Mouse (Mus musculus): Measurements from ENCODE around the gene Wars.
A peak's percentile ranks its signal among the peaks of the same experiment; 100 is the strongest.

Wars gene

GRCm38 (mm10) chr12:108893715-108894431 is at the start of gene Wars:
Gene Wars, minus strand, starts transcription at chr12:108894174.
- DNase-seq = peak; percentile 94

- DNase-seq = no peak
Measured at GRCm38 (mm10) chr12:108942203-108942923, 48.4 kb upstream of the Wars start.

- DNase-seq = no peak
Measured at GRCm38 (mm10) chr12:108941282-108941681, 47.3 kb upstream of the Wars start.

- DNase-seq = no peak
Measured at GRCm38 (mm10) chr12:108940255-108940654, 46.3 kb upstream of the Wars start.

- no peak for DNase-seq
Measured at GRCm38 (mm10) chr12:108939317-108939716, 45.3 kb upstream of the Wars start.

GRCm38 (mm10) chr12:108938844-108939243 is 44.9 kb upstream of the Wars start:
- no peak for DNase-seq

GRCm38 (mm10) chr12:108937506-108937905 is 43.5 kb upstream of the Wars start:
- no peak for DNase-seq

GRCm38 (mm10) chr12:108936834-108937233 is 42.9 kb upstream of the Wars start:
- no peak for DNase-seq

- no peak for DNase-seq
Measured at GRCm38 (mm10) chr12:108934231-108934630, 40.3 kb upstream of the Wars start.

GRCm38 (mm10) chr12:108932113-108932512 is 38.1 kb upstream of the Wars start:
- no peak for DNase-seq

GRCm38 (mm10) chr12:108931341-108932053 is 37.5 kb upstream of the Wars start:
- DNase-seq = no peak

GRCm38 (mm10) chr12:108929475-108929874 is 35.5 kb upstream of the Wars start:
- DNase-seq = no peak

- no peak for DNase-seq
Measured at GRCm38 (mm10) chr12:108928249-108928648, 34.3 kb upstream of the Wars start.

- DNase-seq = no peak
Measured at GRCm38 (mm10) chr12:108926606-108927111, 32.7 kb upstream of the Wars start.

- no peak for DNase-seq
Measured at GRCm38 (mm10) chr12:108918753-108919152, 24.8 kb upstream of the Wars start.

- DNase-seq = no peak
Measured at GRCm38 (mm10) chr12:108917509-108917908, 23.5 kb upstream of the Wars start.

- no peak for DNase-seq
Measured at GRCm38 (mm10) chr12:108916447-108917042, 22.6 kb upstream of the Wars start.

- no peak for DNase-seq
Measured at GRCm38 (mm10) chr12:108915893-108916292, 21.9 kb upstream of the Wars start.

- no peak for DNase-seq
Measured at GRCm38 (mm10) chr12:108914709-108915340, 20.9 kb upstream of the Wars start.

GRCm38 (mm10) chr12:108914198-108914597 is 20.2 kb upstream of the Wars start:
- no peak for DNase-seq

GRCm38 (mm10) chr12:108912442-108912841 is 18.5 kb upstream of the Wars start:
- no peak for DNase-seq

GRCm38 (mm10) chr12:108909846-108910433 is 16.0 kb upstream of the Wars start:
- DNase-seq = no peak
